8 mouse cellular contexts compared by ENCODE assay signal in genomic region chr14:46787787-46788504, GRCm38 (mm10). TPM values are rescaled to one million over a fixed set of nuclear protein-coding genes. Genes with fewer than 3 reads are reported as not detected.
DNase-seq lines count a peak whose midpoint lies in the region; ATAC-seq lines count a peak whose summit lies in the region.

Cnih1 (minus strand) TSS chr14:46788411.

- peak within 1 kb of the TSS; percentile 97 for H3K27ac ChIP-seq in intestine, embryonic 14.5 days (ENCODE audit: low read depth)

- intact Hi-C loops in left cerebral cortex, postnatal 14 days (cut with DNase I) = no loop called here

- peaks cover 10% of the 10 kb centered on the region for H3K4me1 ChIP-seq in intestine, embryonic 14.5 days (replicated peaks; ENCODE audit: control insufficient read depth, insufficient read depth, low read length)

- no peaks in the 10 kb centered on the region for H3K9me3 ChIP-seq in intestine, embryonic 14.5 days (ENCODE audit: control insufficient read depth, low read length)

- H3K4me2 ChIP-seq in intestine, embryonic 14.5 days (ENCODE audit: low read length) = peak within 1 kb of the TSS; percentile 84

- under 1% methylated on average over 80 of the region's 86 CpGs for WGBS in intestine, embryonic 14.5 days

- peak; percentile 97 for ATAC-seq in intestine, embryonic 14.5 days (replicated peaks; ENCODE audit: low FRiP score, low TSS enrichment, low read depth)

- H3K36me3 ChIP-seq in intestine, embryonic 14.5 days (ENCODE audit: control insufficient read depth, insufficient read depth, low read length) = peaks cover 9% of the 10 kb centered on the region

- peak within 1 kb of the TSS; percentile 97 for H3K9ac ChIP-seq in intestine, embryonic 14.5 days (ENCODE audit: low read length)

- peak within 1 kb of the TSS; percentile 95 for H3K4me3 ChIP-seq in intestine, embryonic 14.5 days (ENCODE audit: low read depth, low read length)

- H3K27me3 ChIP-seq in intestine, embryonic 14.5 days (replicated peaks; ENCODE audit: control insufficient read depth, insufficient read depth, low read length) = no peaks in the 10 kb centered on the region

- DNase-seq in adrenal gland, adult (ENCODE audit: inconsistent age in 2 of 2, low spot score in 1 of 2) = peak; percentile 93 to 97
- peak; percentile 93 for DNase-seq in embryo, embryonic 10.5 days (ENCODE audit: low spot score)
- peak; percentile 86 for DNase-seq in gastrocnemius, postnatal 25 days
- peak; percentile 93 for DNase-seq in intestine, embryonic 14.5 days (ENCODE audit: low spot score)
- DNase-seq in left cerebral cortex, postnatal 14 days (ENCODE audit: low spot score in 2 of 2) = peak; percentile 87 to 92
- DNase-seq in mesoderm, embryonic 11.5 days (ENCODE audit: low read depth, low spot score) = peak; percentile 91
- DNase-seq in right cerebral cortex, postnatal 36 days (ENCODE audit: low spot score in 2 of 2) = peak; percentile 81 to 83
- DNase-seq in yolk sac, embryonic 10.5 days (ENCODE audit: low spot score) = peak; percentile 88

RNA-seq across cellular contexts. Expression of gene Cnih1, which starts in this region (rescaled TPM):
- 10 to 100 TPM; 48.1 to 52.8 TPM for total RNA-seq in gastrocnemius, postnatal 25 days (2021)
- 207 and 215 TPM in 2 replicates for polyA plus RNA-seq in intestine, embryonic 14.5 days (2014; fragmentation: Nextera tagmentation; extraction: Ambion mirVana)
- total RNA-seq in left cerebral cortex, postnatal 14 days (2021) = 10 to 100 TPM; 81.3 to 84.4 TPM

Comparison
In these comparisons a context has a peak if more than half of its experiments do, and no peak if none do; other contexts are left out.
1. Peak in every context shown above with its lines: DNase-seq, ATAC-seq, H3K4me3 ChIP-seq and H3K27ac ChIP-seq.